Mouse (Mus musculus): ENCODE data around the gene Lck. TPM values are rescaled to one million over a fixed set of nuclear protein-coding genes. Genes with fewer than 3 reads are reported as not detected.
"Not testable (repeated sequence)": the region's sequence is repeated elsewhere in the genome, so short reads cannot be mapped to it uniquely, and the experiment has no call there.

The Lck gene
- polyA plus RNA-seq, 1 experiment from 2014 or later, result 5.7 TPM

GRCm38 (mm10) chr4:129555421-129555861 is 18.0 kb downstream of the Lck start:
- no peaks in the 10 kb centered on the region for H3K36me3 ChIP-seq (ENCODE audit: insufficient read depth)
- WGBS, result 6% methylated on average over 16 of the region's 16 CpGs
- ATAC-seq (ENCODE audit: insufficient read depth) (no peak), DNase-seq (peak; percentile 70)
- no peaks in the 10 kb centered on the region for H3K9me3 ChIP-seq (ENCODE audit: low read depth, low read length)
- H3K4me1 ChIP-seq (ENCODE audit: insufficient read depth), result peaks cover 13% of the 10 kb centered on the region
- H3K27ac ChIP-seq (ENCODE audit: low read depth), result 0 out of 2 replicates have a peak overlapping the region, but pooled peaks have one; percentile 36
- peak overlapping the region; percentile 92 for H3K4me2 ChIP-seq
- H3K4me3 ChIP-seq (ENCODE audit: low read depth, low read length), result peak overlapping the region; percentile 50
- peak overlapping the region; percentile 56 for H3K9ac ChIP-seq
- no peaks in the 10 kb centered on the region for H3K27me3 ChIP-seq (ENCODE audit: insufficient read depth, low read length)
- TF ChIP-seq CTCF (IDR thresholded peaks at IDR 0.05; ENCODE audit: low read depth), result peak; percentile 73

GRCm38 (mm10) chr4:129554512-129554911 is 18.9 kb downstream of the Lck start:
- not testable (repeated sequence) for H3K27ac ChIP-seq (ENCODE audit: low read depth); H3K4me2 ChIP-seq; DNase-seq; H3K4me3 ChIP-seq (ENCODE audit: low read depth, low read length); H3K9me3 ChIP-seq (ENCODE audit: low read depth, low read length); ATAC-seq (ENCODE audit: insufficient read depth); H3K9ac ChIP-seq; H3K36me3 ChIP-seq (ENCODE audit: insufficient read depth); H3K27me3 ChIP-seq (ENCODE audit: insufficient read depth, low read length)
- H3K4me1 ChIP-seq (ENCODE audit: insufficient read depth), result peaks cover 13% of the 10 kb centered on the region
- 82% methylated on average over 5 of the region's 6 CpGs for WGBS

GRCm38 (mm10) chr4:129550295-129550694 is 23.1 kb downstream of the Lck start:
- DNase-seq (no peak), ATAC-seq (ENCODE audit: insufficient read depth) (no peak)
- Histone ChIP-seq H3K9ac (no peak overlapping the region), H3K36me3 (ENCODE audit: insufficient read depth) (no peaks in the 10 kb centered on the region), H3K9me3 (ENCODE audit: low read depth, low read length) (no peaks in the 10 kb centered on the region), H3K27me3 (ENCODE audit: insufficient read depth, low read length) (no peaks in the 10 kb centered on the region), H3K27ac (ENCODE audit: low read depth) (no peak overlapping the region), H3K4me3 (ENCODE audit: low read depth, low read length) (no peak overlapping the region), H3K4me1 (ENCODE audit: insufficient read depth) (no peaks in the 10 kb centered on the region), H3K4me2 (no peak overlapping the region)
- TF ChIP-seq CTCF (IDR thresholded peaks at IDR 0.05; ENCODE audit: low read depth), result no peak
- WGBS, result 47% methylated on average over 1 of the region's 1 CpGs

GRCm38 (mm10) chr4:129549306-129549705 is 24.1 kb downstream of the Lck start:
- 95% methylated on average over 2 of the region's 2 CpGs for WGBS
- Histone ChIP-seq H3K27ac (ENCODE audit: low read depth) (no peak overlapping the region), H3K36me3 (ENCODE audit: insufficient read depth) (no peaks in the 10 kb centered on the region), H3K9ac (no peak overlapping the region), H3K4me3 (ENCODE audit: low read depth, low read length) (no peak overlapping the region), H3K9me3 (ENCODE audit: low read depth, low read length) (no peaks in the 10 kb centered on the region), H3K27me3 (ENCODE audit: insufficient read depth, low read length) (no peaks in the 10 kb centered on the region), H3K4me1 (ENCODE audit: insufficient read depth) (no peaks in the 10 kb centered on the region), H3K4me2 (no peak overlapping the region)
- TF ChIP-seq CTCF (IDR thresholded peaks at IDR 0.05; ENCODE audit: low read depth), result peak; percentile 51
- DNase-seq (peak; percentile 62), ATAC-seq (ENCODE audit: insufficient read depth) (no peak)

- not testable (repeated sequence) for H3K36me3 ChIP-seq (ENCODE audit: insufficient read depth); H3K27me3 ChIP-seq (ENCODE audit: insufficient read depth, low read length); H3K4me3 ChIP-seq (ENCODE audit: low read depth, low read length); DNase-seq; H3K9me3 ChIP-seq (ENCODE audit: low read depth, low read length); H3K4me2 ChIP-seq; ATAC-seq (ENCODE audit: insufficient read depth); H3K27ac ChIP-seq (ENCODE audit: low read depth); H3K4me1 ChIP-seq (ENCODE audit: insufficient read depth); H3K9ac ChIP-seq
- 82% methylated on average over 4 of the region's 4 CpGs for WGBS
Measured at GRCm38 (mm10) chr4:129547631-129548030, 25.8 kb downstream of the Lck start.

GRCm38 (mm10) chr4:129544106-129544505 is 29.3 kb downstream of the Lck start:
- ATAC-seq (ENCODE audit: insufficient read depth), result no peak
- no peak for DNase-seq
- Histone ChIP-seq H3K9me3 (ENCODE audit: low read depth, low read length) (no peaks in the 10 kb centered on the region), H3K36me3 (ENCODE audit: insufficient read depth) (peaks cover 11% of the 10 kb centered on the region), H3K4me1 (ENCODE audit: insufficient read depth) (no peaks in the 10 kb centered on the region), H3K4me2 (no peak overlapping the region), H3K4me3 (ENCODE audit: low read depth, low read length) (no peak overlapping the region), H3K27me3 (ENCODE audit: insufficient read depth, low read length) (no peaks in the 10 kb centered on the region), H3K27ac (ENCODE audit: low read depth) (no peak overlapping the region), H3K9ac (no peak overlapping the region)
- TF ChIP-seq CTCF (IDR thresholded peaks at IDR 0.05; ENCODE audit: low read depth), result no peak
- 84% methylated on average over 4 of the region's 4 CpGs for WGBS

- 2% methylated on average over 46 of the region's 46 CpGs for WGBS
- ATAC-seq (ENCODE audit: insufficient read depth) (peak; percentile 99), DNase-seq (peak; percentile 98)
- Histone ChIP-seq H3K4me1 (ENCODE audit: insufficient read depth) (no peaks in the 10 kb centered on the region), H3K9me3 (ENCODE audit: low read depth, low read length) (no peaks in the 10 kb centered on the region), H3K27me3 (ENCODE audit: insufficient read depth, low read length) (no peaks in the 10 kb centered on the region), H3K4me2 (peak within 1 kb of the TSS; percentile 80), H3K27ac (ENCODE audit: low read depth) (peak within 1 kb of the TSS; percentile 72), H3K36me3 (ENCODE audit: insufficient read depth) (peaks cover 16% of the 10 kb centered on the region), H3K4me3 (ENCODE audit: low read depth, low read length) (peak within 1 kb of the TSS; percentile 75), H3K9ac (peak within 1 kb of the TSS; percentile 75)
- TF ChIP-seq CTCF (IDR thresholded peaks at IDR 0.05; ENCODE audit: low read depth), result peak; percentile 34
Measured at GRCm38 (mm10) chr4:129542592-129543141, 30.8 kb downstream of the Lck start, which contains the start of gene Hdac1. Hdac1 (minus strand) TSS chr4:129542713.
